Mouse (Mus musculus): ENCODE data around the gene Krtap5-1. TPM values are rescaled to one million over a fixed set of nuclear protein-coding genes. Genes with fewer than 3 reads are reported as not detected.

Gene Krtap5-1
- total and polyA plus RNA-seq, 3 experiments, result not detected

DNA sequence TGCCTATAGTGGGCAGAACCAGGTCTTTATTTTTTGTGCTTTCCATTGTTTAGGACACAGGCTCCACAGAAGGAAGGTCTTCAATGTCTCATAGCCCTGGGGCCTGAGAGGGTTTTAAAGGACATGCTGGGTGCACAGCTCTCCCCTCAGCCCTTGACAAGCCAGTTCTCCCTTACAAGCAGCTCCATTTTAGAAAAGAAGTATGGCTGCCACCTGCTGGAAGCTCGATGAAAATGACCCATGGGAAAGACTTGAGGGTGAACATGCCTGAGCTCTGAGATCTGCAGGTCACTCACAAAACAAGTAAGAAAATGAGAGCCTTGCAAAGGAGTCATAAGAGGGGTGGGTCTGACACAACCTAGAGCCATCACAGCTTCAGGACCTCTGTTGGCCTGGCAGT lies 47.1 kb downstream of the Krtap5-1 start:
- no peak overlapping the region for H3K27ac ChIP-seq (ENCODE audit: insufficient read depth, low read depth)
- H3K4me1 ChIP-seq (ENCODE audit: control insufficient read depth in 1 of 2, insufficient read depth in 2 of 2), result no peaks in the 10 kb centered on the region
- no peaks in the 10 kb centered on the region for H3K79me2 ChIP-seq (replicated peaks; ENCODE audit: control insufficient read depth, extremely low read depth, insufficient read depth, poor library complexity, severe bottlenecking)
- dilution Hi-C loops (cut with MboI; ENCODE audit: extremely low pct_ligation_motif_present, extremely low pct_unique_long_range_greater_than_20kb, low sequenced_read_pairs) (no loop called here), in situ Hi-C loops (cut with MboI; ENCODE audit: low pct_ligation_motif_present, low pct_unique_long_range_greater_than_20kb, low sequenced_read_pairs) (no loop called here)
- H3K4me2 ChIP-seq (ENCODE audit: insufficient read depth, low read depth, poor library complexity, severe bottlenecking), result no peak overlapping the region
- peaks cover 73% of the 10 kb centered on the region for H3K27me3 ChIP-seq (replicated peaks)
- TF ChIP-seq SMC3 (IDR thresholded peaks at IDR 0.05; ENCODE audit: low read depth, low read length) (peak; percentile 39; the same call in 1 of the 2 replicates), MXI1 (IDR thresholded peaks at IDR 0.05; ENCODE audit: low read depth, low read length) (no peak), ZC3H11A (IDR thresholded peaks at IDR 0.05; ENCODE audit: low read depth, low read length) (no peak), CTCF (conservative IDR thresholded peaks at IDR 0.05 in 1 of 2, IDR thresholded peaks at IDR 0.05 in 1 of 2; ENCODE audit: low read depth in 2 of 2, low read length in 2 of 2) (peak in 1 of 2 experiments; percentile 67; a peak in 2 of 4 replicates), JUN (IDR thresholded peaks at IDR 0.05; ENCODE audit: insufficient read depth, low read depth, low read length) (no peak), RAD21 (IDR thresholded peaks at IDR 0.05; ENCODE audit: low read depth, low read length) (peak; percentile 42)
- H3K9me3 ChIP-seq (replicated peaks; ENCODE audit: low read length), result no peaks in the 10 kb centered on the region
- no peak overlapping the region for H3K9ac ChIP-seq (ENCODE audit: insufficient read depth, low read depth)
- H3K36me3 ChIP-seq (replicated peaks in 1 of 2; ENCODE audit: control insufficient read depth in 1 of 2, insufficient read depth in 1 of 2, low read length in 1 of 2), result no peaks in the 10 kb centered on the region
- DNase-seq (ENCODE audit: extremely low read depth), result peak; percentile 16
- no peak overlapping the region for H3K4me3 ChIP-seq (replicated peaks in 1 of 3; ENCODE audit: low read depth in 2 of 3, low read length in 2 of 3, poor library complexity in 1 of 3)

Other genes with a start within 250 kb of the Krtap5-1 start
Only the 20 nearest of the 24 such genes appear.
- gene Gm45618, start 176.4 kb downstream of the Krtap5-1 start, total RNA-seq (2012; rRNA removed), result not detected in 2 replicates
- not detected in 2 replicates for gene Gm45618, start 176.4 kb downstream of the Krtap5-1 start, total RNA-seq (2014; rRNA removed)
- not detected in 2 replicates for gene Gm45618, start 176.4 kb downstream of the Krtap5-1 start, polyA plus RNA-seq (2012; ENCODE audit: insufficient read length, low read depth)
- gene Gm39115, start 161.1 kb downstream of the Krtap5-1 start, total RNA-seq (2012; rRNA removed), result not detected in 2 replicates
- not detected in 2 replicates for gene Gm39115, start 161.1 kb downstream of the Krtap5-1 start, total RNA-seq (2014; rRNA removed)
- not detected in 2 replicates for gene Gm39115, start 161.1 kb downstream of the Krtap5-1 start, polyA plus RNA-seq (2012; ENCODE audit: insufficient read length, low read depth)
- gene Gm45337, start 152.5 kb downstream of the Krtap5-1 start, total RNA-seq (2012; rRNA removed), result not detected in 2 replicates
- gene Gm45337, start 152.5 kb downstream of the Krtap5-1 start, total RNA-seq (2014; rRNA removed), result not detected in 2 replicates
- gene Gm45337, start 152.5 kb downstream of the Krtap5-1 start, polyA plus RNA-seq (2012; ENCODE audit: insufficient read length, low read depth), result not detected in 2 replicates
- gene Gm29735, start 140.0 kb downstream of the Krtap5-1 start, total RNA-seq (2012; rRNA removed), result not detected in 2 replicates
- not detected in 2 replicates for gene Gm29735, start 140.0 kb downstream of the Krtap5-1 start, total RNA-seq (2014; rRNA removed)
- gene Gm29735, start 140.0 kb downstream of the Krtap5-1 start, polyA plus RNA-seq (2012; ENCODE audit: insufficient read length, low read depth), result not detected in 2 replicates
- not detected in 2 replicates for gene Gm4553, start 131.4 kb downstream of the Krtap5-1 start, total RNA-seq (2012; rRNA removed)
- not detected in 2 replicates for gene Gm4553, start 131.4 kb downstream of the Krtap5-1 start, total RNA-seq (2014; rRNA removed)
- gene Gm4553, start 131.4 kb downstream of the Krtap5-1 start, polyA plus RNA-seq (2012; ENCODE audit: insufficient read length, low read depth), result not detected in 2 replicates
- gene Krtap5-2, start 121.1 kb downstream of the Krtap5-1 start, total RNA-seq (2012; rRNA removed), result not detected in 2 replicates
- not detected in 2 replicates for gene Krtap5-2, start 121.1 kb downstream of the Krtap5-1 start, total RNA-seq (2014; rRNA removed)
- not detected in 2 replicates for gene Krtap5-2, start 121.1 kb downstream of the Krtap5-1 start, polyA plus RNA-seq (2012; ENCODE audit: insufficient read length, low read depth)
- not detected in 2 replicates for gene Gm10153, start 106.7 kb downstream of the Krtap5-1 start, total RNA-seq (2012; rRNA removed)
- not detected in 2 replicates for gene Gm10153, start 106.7 kb downstream of the Krtap5-1 start, total RNA-seq (2014; rRNA removed)
- not detected in 2 replicates for gene Gm10153, start 106.7 kb downstream of the Krtap5-1 start, polyA plus RNA-seq (2012; ENCODE audit: insufficient read length, low read depth)
- gene Krtap5-3, start 95.8 kb downstream of the Krtap5-1 start, total RNA-seq (2012; rRNA removed), result not detected in 2 replicates
- gene Krtap5-3, start 95.8 kb downstream of the Krtap5-1 start, total RNA-seq (2014; rRNA removed), result not detected in 2 replicates
- not detected in 2 replicates for gene Krtap5-3, start 95.8 kb downstream of the Krtap5-1 start, polyA plus RNA-seq (2012; ENCODE audit: insufficient read length, low read depth)
- gene Gm7579, start 85.3 kb downstream of the Krtap5-1 start, total RNA-seq (2012; rRNA removed), result not detected in 2 replicates
- not detected in 2 replicates for gene Gm7579, start 85.3 kb downstream of the Krtap5-1 start, total RNA-seq (2014; rRNA removed)
- not detected in 2 replicates for gene Gm7579, start 85.3 kb downstream of the Krtap5-1 start, polyA plus RNA-seq (2012; ENCODE audit: insufficient read length, low read depth)
- not detected in 2 replicates for gene Krtap5-5, start 67.1 kb downstream of the Krtap5-1 start, total RNA-seq (2012; rRNA removed)
- not detected in 2 replicates for gene Krtap5-5, start 67.1 kb downstream of the Krtap5-1 start, total RNA-seq (2014; rRNA removed)
- not detected in 2 replicates for gene Krtap5-5, start 67.1 kb downstream of the Krtap5-1 start, polyA plus RNA-seq (2012; ENCODE audit: insufficient read length, low read depth)
- gene Gm40460, start 56.0 kb downstream of the Krtap5-1 start, total RNA-seq (2012; rRNA removed), result not detected in 2 replicates
- not detected in 2 replicates for gene Gm40460, start 56.0 kb downstream of the Krtap5-1 start, total RNA-seq (2014; rRNA removed)
- gene Gm40460, start 56.0 kb downstream of the Krtap5-1 start, polyA plus RNA-seq (2012; ENCODE audit: insufficient read length, low read depth), result not detected in 2 replicates
- gene Gm2431, start 38.8 kb downstream of the Krtap5-1 start, total RNA-seq (2012; rRNA removed), result not detected in 2 replicates
- not detected in 2 replicates for gene Gm2431, start 38.8 kb downstream of the Krtap5-1 start, total RNA-seq (2014; rRNA removed)
- gene Gm2431, start 38.8 kb downstream of the Krtap5-1 start, polyA plus RNA-seq (2012; ENCODE audit: insufficient read length, low read depth), result not detected in 2 replicates
- not detected in 2 replicates for gene Gm4559, start 22.8 kb downstream of the Krtap5-1 start, total RNA-seq (2012; rRNA removed)
- gene Gm4559, start 22.8 kb downstream of the Krtap5-1 start, total RNA-seq (2014; rRNA removed), result not detected in 2 replicates
- gene Gm4559, start 22.8 kb downstream of the Krtap5-1 start, polyA plus RNA-seq (2012; ENCODE audit: insufficient read length, low read depth), result not detected in 2 replicates
- not detected in 2 replicates for gene Krtap5-4, start 6.4 kb upstream of the Krtap5-1 start, total RNA-seq (2012; rRNA removed)
- not detected in 2 replicates for gene Krtap5-4, start 6.4 kb upstream of the Krtap5-1 start, total RNA-seq (2014; rRNA removed)
- not detected in 2 replicates for gene Krtap5-4, start 6.4 kb upstream of the Krtap5-1 start, polyA plus RNA-seq (2012; ENCODE audit: insufficient read length, low read depth)
- not detected in 2 replicates for gene Ifitm10, start 76.6 kb upstream of the Krtap5-1 start, total RNA-seq (2012; rRNA removed)
- gene Ifitm10, start 76.6 kb upstream of the Krtap5-1 start, total RNA-seq (2014; rRNA removed), result not detected in 2 replicates
- not detected in 2 replicates for gene Ifitm10, start 76.6 kb upstream of the Krtap5-1 start, polyA plus RNA-seq (2012; ENCODE audit: insufficient read length, low read depth)
- gene Gm49369, start 85.5 kb upstream of the Krtap5-1 start, total RNA-seq (2012; rRNA removed), result 8.4 TPM in 1 of 2 replicates, not detected in the other
- gene Gm49369, start 85.5 kb upstream of the Krtap5-1 start, total RNA-seq (2014; rRNA removed), result not detected in 2 replicates
- 5.2 and 38.7 TPM in 2 replicates for gene Gm49369, start 85.5 kb upstream of the Krtap5-1 start, polyA plus RNA-seq (2012; ENCODE audit: insufficient read length, low read depth)
- gene Ctsd, start 90.9 kb upstream of the Krtap5-1 start, total RNA-seq (2012; rRNA removed), result 100 and 107 TPM in 2 replicates
- gene Ctsd, start 90.9 kb upstream of the Krtap5-1 start, total RNA-seq (2014; rRNA removed), result 54.2 and 61.2 TPM in 2 replicates
- 97.6 and 104 TPM in 2 replicates for gene Ctsd, start 90.9 kb upstream of the Krtap5-1 start, polyA plus RNA-seq (2012; ENCODE audit: insufficient read length, low read depth)
- gene Syt8, start 137.7 kb upstream of the Krtap5-1 start, total RNA-seq (2012; rRNA removed), result not detected in 2 replicates
- not detected in 2 replicates for gene Syt8, start 137.7 kb upstream of the Krtap5-1 start, total RNA-seq (2014; rRNA removed)
- not detected in 2 replicates for gene Syt8, start 137.7 kb upstream of the Krtap5-1 start, polyA plus RNA-seq (2012; ENCODE audit: insufficient read length, low read depth)
- gene Tnni2, start 144.7 kb upstream of the Krtap5-1 start, total RNA-seq (2012; rRNA removed), result 35.0 and 50.1 TPM in 2 replicates
- gene Tnni2, start 144.7 kb upstream of the Krtap5-1 start, total RNA-seq (2014; rRNA removed), result 74.0 and 77.4 TPM in 2 replicates
- gene Tnni2, start 144.7 kb upstream of the Krtap5-1 start, polyA plus RNA-seq (2012; ENCODE audit: insufficient read length, low read depth), result 88.1 and 154 TPM in 2 replicates
- gene Lsp1, start 163.7 kb upstream of the Krtap5-1 start, total RNA-seq (2012; rRNA removed), result 314 and 364 TPM in 2 replicates
- 367 and 377 TPM in 2 replicates for gene Lsp1, start 163.7 kb upstream of the Krtap5-1 start, total RNA-seq (2014; rRNA removed)
- gene Lsp1, start 163.7 kb upstream of the Krtap5-1 start, polyA plus RNA-seq (2012; ENCODE audit: insufficient read length, low read depth), result 715 and 732 TPM in 2 replicates

Measured in CH12.LX (cell line).